Mouse (Mus musculus): ENCODE measurements around the gene Zfp609. TPM values are rescaled to one million over a fixed set of nuclear protein-coding genes. Genes with fewer than 3 reads are reported as not detected.
A peak's percentile ranks its signal among the peaks of the same experiment; 100 is the strongest.

The Zfp609 gene
- polyA plus RNA-seq, 1 experiment from 2014 or later, result 6.4 TPM

DNA sequence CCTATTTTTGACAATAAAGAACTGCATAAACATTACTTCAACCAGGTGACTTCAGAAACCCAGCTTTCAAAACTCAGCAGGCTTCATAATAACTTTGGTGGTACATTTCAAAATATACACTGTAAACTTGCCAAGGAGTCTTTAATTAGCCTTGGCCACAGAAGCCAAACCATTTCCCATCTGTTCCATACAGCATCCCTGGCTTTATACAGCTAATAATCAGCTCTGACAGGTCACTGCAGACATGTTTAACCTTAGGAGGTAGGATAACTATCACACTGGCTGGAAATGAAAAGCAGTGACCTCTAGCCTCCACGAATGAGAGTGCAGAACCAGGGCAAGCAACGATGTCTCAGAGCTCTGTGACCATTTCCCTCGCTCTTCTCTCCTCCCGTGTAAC, 27.6 kb downstream of the Zfp609 start:
- H3K9ac ChIP-seq (ENCODE audit: low read depth, low read length), result no peak overlapping the region
- H3K4me2 ChIP-seq (ENCODE audit: low read depth, low read length), result no peak overlapping the region
- DNase-seq (ENCODE audit: low spot score) (no peak), ATAC-seq (ENCODE audit: low read depth) (no peak)
- H3K4me1 ChIP-seq (ENCODE audit: control insufficient read depth, insufficient read depth, low read length), result no peaks in the 10 kb centered on the region; the same call in 1 of the 2 replicates
- WGBS, result 66% methylated on average over 4 of the region's 4 CpGs
- H3K27me3 ChIP-seq (replicated peaks; ENCODE audit: control insufficient read depth, insufficient read depth, low read length), result no peaks in the 10 kb centered on the region
- no peak overlapping the region for H3K4me3 ChIP-seq (ENCODE audit: low read depth, low read length)
- no peaks in the 10 kb centered on the region for H3K9me3 ChIP-seq (ENCODE audit: control insufficient read depth, low read length)
- no peak overlapping the region for H3K27ac ChIP-seq (replicated peaks; ENCODE audit: low read depth, low read length)
- H3K36me3 ChIP-seq (ENCODE audit: control insufficient read depth, insufficient read depth, low read length), result peaks cover 5% of the 10 kb centered on the region

DNA sequence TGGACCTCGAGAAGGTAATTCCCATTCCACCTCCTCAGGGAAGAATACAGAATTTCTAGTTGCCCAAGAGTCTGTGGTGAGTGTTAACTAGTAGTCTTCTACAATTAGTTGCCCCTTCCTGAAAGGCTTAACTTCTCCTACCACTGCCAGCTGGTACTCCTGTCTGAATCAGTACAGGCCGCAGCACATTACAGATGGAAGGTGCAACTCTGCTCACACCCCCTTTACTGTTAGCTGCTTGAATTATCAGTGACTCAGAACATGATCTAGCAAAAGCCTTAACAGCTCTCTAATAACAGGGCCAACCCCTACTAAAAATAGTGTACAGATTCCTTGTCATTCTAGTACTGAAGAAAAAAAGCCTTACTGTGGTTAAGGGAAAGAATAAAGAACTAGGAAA, 31.7 kb downstream of the Zfp609 start:
- Histone ChIP-seq H3K4me1 (ENCODE audit: control insufficient read depth, insufficient read depth, low read length) (peaks cover 7% of the 10 kb centered on the region; the same call in 1 of the 2 replicates), H3K27ac (replicated peaks; ENCODE audit: low read depth, low read length) (no peak overlapping the region), H3K9me3 (ENCODE audit: control insufficient read depth, low read length) (no peaks in the 10 kb centered on the region), H3K9ac (ENCODE audit: low read depth, low read length) (no peak overlapping the region), H3K36me3 (ENCODE audit: control insufficient read depth, insufficient read depth, low read length) (peaks cover 14% of the 10 kb centered on the region), H3K27me3 (replicated peaks; ENCODE audit: control insufficient read depth, insufficient read depth, low read length) (no peaks in the 10 kb centered on the region), H3K4me3 (ENCODE audit: low read depth, low read length) (no peak overlapping the region), H3K4me2 (ENCODE audit: low read depth, low read length) (no peak overlapping the region)
- WGBS, result 73% methylated on average over 2 of the region's 2 CpGs
- DNase-seq (ENCODE audit: low spot score) (no peak), ATAC-seq (ENCODE audit: low read depth) (no peak)

DNA sequence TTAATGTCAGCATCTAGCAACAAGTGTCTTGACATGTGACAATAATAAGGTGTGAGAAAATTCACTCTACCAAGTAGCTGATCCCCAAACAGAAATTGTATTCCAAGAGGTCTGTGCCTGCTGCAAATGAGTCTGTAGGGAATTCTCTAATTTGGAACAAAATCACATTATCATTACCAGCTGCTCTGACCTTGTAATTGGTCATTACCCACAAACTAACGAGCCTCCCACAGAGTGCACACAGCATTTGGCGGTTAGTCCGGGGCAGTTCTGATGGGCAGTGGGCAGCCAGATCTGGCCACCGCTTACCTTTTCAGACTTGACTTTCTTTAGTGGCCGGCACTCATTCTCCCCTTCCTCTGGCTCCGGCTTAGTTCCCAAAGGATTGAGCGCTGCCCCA, 33.1 kb downstream of the Zfp609 start:
- Histone ChIP-seq H3K36me3 (ENCODE audit: control insufficient read depth, insufficient read depth, low read length) (peaks cover 14% of the 10 kb centered on the region), H3K27me3 (replicated peaks; ENCODE audit: control insufficient read depth, insufficient read depth, low read length) (no peaks in the 10 kb centered on the region), H3K9me3 (ENCODE audit: control insufficient read depth, low read length) (no peaks in the 10 kb centered on the region), H3K4me2 (ENCODE audit: low read depth, low read length) (no peak overlapping the region), H3K4me3 (ENCODE audit: low read depth, low read length) (no peak overlapping the region), H3K27ac (replicated peaks; ENCODE audit: low read depth, low read length) (no peak overlapping the region), H3K4me1 (ENCODE audit: control insufficient read depth, insufficient read depth, low read length) (peaks cover 11% of the 10 kb centered on the region), H3K9ac (ENCODE audit: low read depth, low read length) (no peak overlapping the region)
- DNase-seq (ENCODE audit: low spot score), result no peak
- WGBS, result 68% methylated on average over 7 of the region's 7 CpGs
- ATAC-seq (ENCODE audit: low read depth), result peak; percentile 60; the same call in 1 of the 2 replicates

GRCm38 (mm10) chr9:65793506-65793905, 33.9 kb downstream of the Zfp609 start:
- Histone ChIP-seq H3K4me1 (ENCODE audit: control insufficient read depth, insufficient read depth, low read length) (peaks cover 13% of the 10 kb centered on the region), H3K4me2 (ENCODE audit: low read depth, low read length) (no peak overlapping the region), H3K36me3 (ENCODE audit: control insufficient read depth, insufficient read depth, low read length) (peaks cover 14% of the 10 kb centered on the region), H3K27me3 (replicated peaks; ENCODE audit: control insufficient read depth, insufficient read depth, low read length) (no peaks in the 10 kb centered on the region), H3K4me3 (ENCODE audit: low read depth, low read length) (no peak overlapping the region), H3K27ac (replicated peaks; ENCODE audit: low read depth, low read length) (no peak overlapping the region), H3K9ac (ENCODE audit: low read depth, low read length) (no peak overlapping the region), H3K9me3 (ENCODE audit: control insufficient read depth, low read length) (no peaks in the 10 kb centered on the region)
- WGBS, result 90% methylated on average over 3 of the region's 3 CpGs
- ATAC-seq (ENCODE audit: low read depth) (no peak), DNase-seq (ENCODE audit: low spot score) (no peak)

DNA sequence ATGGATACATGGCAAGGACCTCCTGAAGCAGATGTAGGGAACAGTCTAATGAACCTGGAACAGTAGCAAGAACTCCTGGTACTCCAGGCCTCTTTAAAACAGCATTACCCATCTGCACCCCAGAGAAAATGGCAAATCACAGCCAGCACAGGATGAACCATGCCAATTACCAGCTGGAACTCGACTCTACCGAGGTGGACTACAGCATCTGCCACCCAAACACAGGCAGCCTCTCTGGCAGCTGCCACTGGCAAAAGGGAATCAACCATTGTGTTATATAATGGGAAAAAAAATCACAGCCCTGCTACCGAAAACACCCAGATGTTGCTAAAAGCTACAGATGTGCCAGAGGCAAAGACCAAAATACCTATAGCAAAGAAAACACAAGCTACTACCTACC, 34.3 kb downstream of the Zfp609 start:
- H3K9me3 ChIP-seq (ENCODE audit: control insufficient read depth, low read length), result no peaks in the 10 kb centered on the region
- no peak overlapping the region for H3K4me2 ChIP-seq (ENCODE audit: low read depth, low read length)
- ATAC-seq (ENCODE audit: low read depth) (no peak), DNase-seq (ENCODE audit: low spot score) (no peak)
- no peaks in the 10 kb centered on the region for H3K27me3 ChIP-seq (replicated peaks; ENCODE audit: control insufficient read depth, insufficient read depth, low read length)
- H3K9ac ChIP-seq (ENCODE audit: low read depth, low read length), result no peak overlapping the region
- WGBS, result 67% methylated on average over 3 of the region's 3 CpGs
- H3K4me3 ChIP-seq (ENCODE audit: low read depth, low read length), result no peak overlapping the region
- peaks cover 14% of the 10 kb centered on the region for H3K36me3 ChIP-seq (ENCODE audit: control insufficient read depth, insufficient read depth, low read length)
- peaks cover 16% of the 10 kb centered on the region for H3K4me1 ChIP-seq (ENCODE audit: control insufficient read depth, insufficient read depth, low read length)
- no peak overlapping the region for H3K27ac ChIP-seq (replicated peaks; ENCODE audit: low read depth, low read length)

GRCm38 (mm10) chr9:65791846-65792245, 35.5 kb downstream of the Zfp609 start:
- Histone ChIP-seq H3K36me3 (ENCODE audit: control insufficient read depth, insufficient read depth, low read length) (peaks cover 14% of the 10 kb centered on the region), H3K9me3 (ENCODE audit: control insufficient read depth, low read length) (no peaks in the 10 kb centered on the region), H3K27ac (replicated peaks; ENCODE audit: low read depth, low read length) (no peak overlapping the region), H3K27me3 (replicated peaks; ENCODE audit: control insufficient read depth, insufficient read depth, low read length) (no peaks in the 10 kb centered on the region), H3K4me1 (ENCODE audit: control insufficient read depth, insufficient read depth, low read length) (peaks cover 16% of the 10 kb centered on the region), H3K4me2 (ENCODE audit: low read depth, low read length) (no peak overlapping the region), H3K9ac (ENCODE audit: low read depth, low read length) (no peak overlapping the region), H3K4me3 (ENCODE audit: low read depth, low read length) (no peak overlapping the region)
- ATAC-seq (ENCODE audit: low read depth) (no peak), DNase-seq (ENCODE audit: low spot score) (no peak)

DNA sequence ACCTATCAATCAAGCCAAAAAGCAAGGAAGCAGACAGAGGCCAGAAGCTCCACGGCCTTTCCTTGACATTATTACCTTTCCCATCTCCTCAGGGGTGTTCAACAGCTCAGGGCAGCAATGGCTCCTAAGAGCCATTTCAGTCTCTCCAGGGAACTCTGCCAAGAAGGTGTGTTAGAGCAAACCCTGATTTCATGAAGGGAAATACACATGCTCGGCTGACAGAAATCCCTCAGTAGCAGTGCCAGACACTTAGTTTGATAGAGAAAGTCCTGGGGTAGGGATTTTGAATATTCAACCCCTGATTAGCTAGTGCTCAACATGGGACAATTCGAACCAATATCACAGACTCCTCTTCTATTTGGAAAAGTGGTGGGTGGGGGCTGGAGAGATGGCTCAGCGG, 36.3 kb downstream of the Zfp609 start:
- Histone ChIP-seq H3K4me3 (ENCODE audit: low read depth, low read length) (no peak overlapping the region), H3K9ac (ENCODE audit: low read depth, low read length) (no peak overlapping the region), H3K4me1 (ENCODE audit: control insufficient read depth, insufficient read depth, low read length) (peaks cover 16% of the 10 kb centered on the region), H3K36me3 (ENCODE audit: control insufficient read depth, insufficient read depth, low read length) (peaks cover 14% of the 10 kb centered on the region), H3K9me3 (ENCODE audit: control insufficient read depth, low read length) (no peaks in the 10 kb centered on the region), H3K27me3 (replicated peaks; ENCODE audit: control insufficient read depth, insufficient read depth, low read length) (no peaks in the 10 kb centered on the region), H3K27ac (replicated peaks; ENCODE audit: low read depth, low read length) (no peak overlapping the region), H3K4me2 (ENCODE audit: low read depth, low read length) (no peak overlapping the region)
- 67% methylated on average over 4 of the region's 4 CpGs for WGBS
- DNase-seq (ENCODE audit: low spot score) (no peak), ATAC-seq (ENCODE audit: low read depth) (no peak)

DNA sequence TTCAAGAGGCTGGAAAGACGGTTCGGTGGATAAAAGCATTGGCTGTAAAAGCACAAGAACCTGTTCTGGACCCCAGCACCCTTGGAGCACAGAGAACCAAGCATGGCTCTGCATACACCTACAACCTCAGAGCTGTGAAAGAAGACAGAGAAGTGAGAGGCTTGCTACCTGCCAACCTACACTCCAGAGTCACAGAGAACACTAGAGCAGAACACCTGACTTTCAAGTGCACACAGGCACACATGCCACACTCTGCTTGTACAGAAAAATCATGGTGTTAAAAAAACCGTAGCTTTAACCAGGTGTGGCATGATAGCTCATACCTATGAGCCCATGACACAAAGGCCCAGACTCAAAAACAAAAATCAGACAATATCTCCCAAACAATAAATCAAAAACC, 37.6 kb downstream of the Zfp609 start:
- Histone ChIP-seq H3K27ac (replicated peaks; ENCODE audit: low read depth, low read length) (no peak overlapping the region), H3K36me3 (ENCODE audit: control insufficient read depth, insufficient read depth, low read length) (peaks cover 9% of the 10 kb centered on the region), H3K4me2 (ENCODE audit: low read depth, low read length) (no peak overlapping the region), H3K27me3 (replicated peaks; ENCODE audit: control insufficient read depth, insufficient read depth, low read length) (no peaks in the 10 kb centered on the region), H3K9ac (ENCODE audit: low read depth, low read length) (no peak overlapping the region), H3K9me3 (ENCODE audit: control insufficient read depth, low read length) (no peaks in the 10 kb centered on the region), H3K4me3 (ENCODE audit: low read depth, low read length) (no peak overlapping the region), H3K4me1 (ENCODE audit: control insufficient read depth, insufficient read depth, low read length) (peaks cover 16% of the 10 kb centered on the region)
- 93% methylated on average over 3 of the region's 3 CpGs for WGBS
- DNase-seq (ENCODE audit: low spot score) (no peak), ATAC-seq (ENCODE audit: low read depth) (no peak)

- no peaks in the 10 kb centered on the region for H3K9me3 ChIP-seq (ENCODE audit: control insufficient read depth, low read length)
- no peaks in the 10 kb centered on the region for H3K27me3 ChIP-seq (replicated peaks; ENCODE audit: control insufficient read depth, insufficient read depth, low read length)
- no peak overlapping the region for H3K9ac ChIP-seq (ENCODE audit: low read depth, low read length)
- WGBS, result 55% methylated on average over 4 of the region's 4 CpGs
- H3K36me3 ChIP-seq (ENCODE audit: control insufficient read depth, insufficient read depth, low read length), result no peaks in the 10 kb centered on the region
- no peak overlapping the region for H3K27ac ChIP-seq (replicated peaks; ENCODE audit: low read depth, low read length)
- DNase-seq (ENCODE audit: low spot score) (peak; percentile 59), ATAC-seq (ENCODE audit: low read depth) (no peak)
- H3K4me2 ChIP-seq (ENCODE audit: low read depth, low read length), result no peak overlapping the region
- H3K4me1 ChIP-seq (ENCODE audit: control insufficient read depth, insufficient read depth, low read length), result peaks cover 16% of the 10 kb centered on the region
- H3K4me3 ChIP-seq (ENCODE audit: low read depth, low read length), result no peak overlapping the region
These were observed 38.8 kb downstream of the Zfp609 start for GRCm38 (mm10) chr9:65788556-65788955.
